Mouse (Mus musculus) heart, adult 8-10 months (tissue): Measurements from ENCODE around the gene Nr2c1. TPM values are rescaled to one million over a fixed set of nuclear protein-coding genes. Genes with fewer than 3 reads are reported as not detected.

Experiments used
- DNase-seq: peaks from one replicate; pipeline ENCODE4 v3.0.0; 2022; ENCODE audit warnings: low spot score
- total RNA-seq, 4 experiments: library from RNA; stranded (reverse); gene quantifications; 2 replicates each; pipeline ENCODE4 v1.2.4; 2022

Gene Nr2c1
- total RNA-seq, 4 experiments from 2014 or later, result 5.7 to 6.4 (median 6.0) TPM

- no peak for DNase-seq
These were observed 57.1 kb downstream of the Nr2c1 start for GRCm38 (mm10) chr10:94204973-94205372.

GRCm38 (mm10) chr10:94210718-94211618 lies 63.1 kb downstream of the Nr2c1 start:
- no peak for DNase-seq

GRCm38 (mm10) chr10:94211725-94212124 lies 63.9 kb downstream of the Nr2c1 start:
- no peak for DNase-seq

- DNase-seq, result no peak
These were observed 77.4 kb downstream of the Nr2c1 start for GRCm38 (mm10) chr10:94225026-94225750.

GRCm38 (mm10) chr10:94230172-94230981 lies 82.6 kb downstream of the Nr2c1 start:
- DNase-seq, result no peak

GRCm38 (mm10) chr10:94231025-94231424 lies 83.2 kb downstream of the Nr2c1 start:
- no peak for DNase-seq

GRCm38 (mm10) chr10:94235200-94235599 lies 87.4 kb downstream of the Nr2c1 start:
- DNase-seq, result no peak

- DNase-seq, result no peak
These were observed 93.5 kb downstream of the Nr2c1 start for GRCm38 (mm10) chr10:94241346-94241745.

Other genes with a start within 250 kb of the Nr2c1 start
- gene Vezt, start 112.2 kb upstream of the Nr2c1 start, total RNA-seq, result 10 to 100 TPM; 38.7 to 42.8 (median 41.4) TPM
- 1 to 10 TPM; 5.4 to 6.2 (median 5.7) TPM for gene Fgd6, start 112.0 kb upstream of the Nr2c1 start, total RNA-seq
- 100 to 1,000 TPM; 725 to 883 (median 802) TPM for gene Ndufa12, start 50.7 kb downstream of the Nr2c1 start, total RNA-seq
- not detected for gene Gm4792, start 150.7 kb downstream of the Nr2c1 start, total RNA-seq
- 10 to 100 TPM; 28.1 to 32.2 (median 29.6) TPM for gene Tmcc3, start 163.9 kb downstream of the Nr2c1 start, total RNA-seq